Mouse (Mus musculus): Measurements from ENCODE around the gene Gpr182. TPM values are rescaled to one million over a fixed set of nuclear protein-coding genes. Genes with fewer than 3 reads are reported as not detected.

Gene Gpr182
- polyA plus RNA-seq, 1 experiment: not detected

DNA sequence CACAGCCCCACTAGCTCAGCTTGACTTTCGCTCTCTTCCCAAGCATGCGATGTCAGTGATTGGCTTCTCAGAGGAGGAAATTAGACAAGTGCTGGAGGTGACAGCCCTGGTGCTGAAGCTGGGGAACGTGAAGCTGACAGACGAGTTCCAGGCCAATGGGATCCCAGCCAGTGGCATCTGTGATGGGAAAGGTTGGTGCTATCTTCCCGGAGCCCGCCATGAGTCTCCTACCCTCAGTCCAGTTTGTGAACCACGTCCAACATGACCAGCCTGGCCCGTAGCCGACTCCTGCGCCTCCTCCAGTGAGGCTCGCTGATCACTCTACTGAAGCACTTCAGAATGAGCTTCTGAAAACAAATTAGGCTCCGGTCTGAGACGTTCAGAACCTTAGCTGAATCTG lies 41.2 kb downstream of the Gpr182 start:
- no peak for TF ChIP-seq GATA1 (IDR thresholded peaks at IDR 0.05; ENCODE audit: low read length)

- no peak for TF ChIP-seq GATA1 (IDR thresholded peaks at IDR 0.05; ENCODE audit: low read length)
Observed at GRCm38 (mm10) chr10:127708850-127709370, 42.6 kb downstream of the Gpr182 start.

- no peak for TF ChIP-seq GATA1 (IDR thresholded peaks at IDR 0.05; ENCODE audit: low read length)
Observed at GRCm38 (mm10) chr10:127707721-127708120, 43.8 kb downstream of the Gpr182 start.

- TF ChIP-seq GATA1 (IDR thresholded peaks at IDR 0.05; ENCODE audit: low read length): no peak
Observed at GRCm38 (mm10) chr10:127705783-127706182, 45.7 kb downstream of the Gpr182 start.

DNA sequence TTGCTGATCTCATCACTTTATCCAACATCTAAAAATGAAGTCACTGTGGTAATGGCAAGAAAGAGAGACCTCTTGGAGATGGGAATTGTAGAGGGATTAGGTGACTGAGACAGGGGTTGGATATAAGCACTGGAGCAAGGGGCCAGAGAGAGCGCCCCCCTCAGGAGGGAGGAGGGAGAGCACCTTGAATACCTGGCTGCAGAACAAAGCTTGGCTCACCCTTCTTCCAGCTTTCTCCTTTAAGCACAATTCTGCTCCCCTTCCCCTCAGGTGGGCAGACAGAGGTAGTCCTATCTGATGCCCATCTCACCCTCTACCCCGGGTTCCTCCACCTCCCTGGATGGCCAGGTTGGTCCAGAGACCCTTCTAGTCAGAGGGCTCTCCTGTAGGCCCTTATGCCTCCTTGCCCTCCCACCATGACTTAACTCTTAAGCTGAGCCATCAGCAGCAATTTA lies 46.7 kb downstream of the Gpr182 start, which contains the start of gene Myo1a:
TSS of gene Myo1a (plus strand) at position 405 of the 455 bp plus-strand sequence.
- no peak for TF ChIP-seq GATA1 (IDR thresholded peaks at IDR 0.05; ENCODE audit: low read length)

DNA sequence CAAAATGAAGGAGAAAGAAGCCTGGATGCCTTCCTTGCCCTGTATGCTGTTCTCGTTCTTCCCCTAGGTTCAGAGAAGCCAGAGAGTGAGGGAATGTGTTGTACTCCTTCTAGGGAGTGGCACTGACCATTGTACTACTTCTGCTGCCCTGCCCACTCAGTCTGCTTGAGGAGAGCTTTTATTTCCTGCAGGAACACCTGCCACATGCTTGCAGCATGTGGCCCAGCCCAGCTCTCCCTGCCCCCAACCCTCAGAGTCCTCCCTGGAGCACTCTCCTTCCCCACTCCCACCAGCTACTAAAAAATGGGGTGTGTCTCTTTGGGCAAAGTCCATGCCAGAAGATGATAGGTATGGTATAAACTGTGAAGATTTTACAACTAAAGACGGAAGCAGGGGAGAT lies 47.2 kb downstream of the Gpr182 start:
- TF ChIP-seq GATA1 (IDR thresholded peaks at IDR 0.05; ENCODE audit: low read length): no peak

DNA sequence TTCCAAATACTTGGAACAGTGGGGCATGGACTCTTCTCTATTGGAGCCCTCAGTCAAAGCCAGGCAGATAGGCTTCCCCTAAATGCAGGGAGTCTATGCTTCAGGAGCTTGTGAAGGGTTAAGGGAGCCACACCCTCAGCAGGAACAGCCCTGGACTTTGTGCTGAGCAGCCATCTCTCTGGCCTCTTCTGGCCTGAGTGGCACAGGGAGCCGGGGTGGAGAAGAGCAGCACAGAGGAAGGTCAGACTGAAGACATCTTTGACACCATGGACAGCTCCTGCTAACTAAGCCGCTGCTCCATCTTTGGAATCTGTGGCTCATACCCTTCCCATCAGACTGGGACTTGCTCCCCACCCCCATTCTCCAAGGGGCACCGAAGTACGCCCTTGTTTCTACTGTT lies 48.2 kb downstream of the Gpr182 start:
- no peak for TF ChIP-seq GATA1 (IDR thresholded peaks at IDR 0.05; ENCODE audit: low read length)

GRCm38 (mm10) chr10:127698966-127699365 lies 52.6 kb downstream of the Gpr182 start:
- no peak for TF ChIP-seq GATA1 (IDR thresholded peaks at IDR 0.05; ENCODE audit: low read length)

Other genes starting within 250 kb of the Gpr182 start
- gene Ndufa4l2, start 236.8 kb downstream of the Gpr182 start, polyA plus RNA-seq (2012): 530 and 621 TPM in 2 replicates
- gene Shmt2, start 229.3 kb downstream of the Gpr182 start, polyA plus RNA-seq (2012): 613 and 703 TPM in 2 replicates
- 0.25 and 0.33 TPM in 2 replicates for gene Nxph4, start 217.2 kb downstream of the Gpr182 start, polyA plus RNA-seq (2012)
- gene Lrp1, start 130.6 kb downstream of the Gpr182 start, polyA plus RNA-seq (2012): 0.06 and 0.12 TPM in 2 replicates
- 30.3 and 51.0 TPM in 2 replicates for gene Stat6, start 108.7 kb downstream of the Gpr182 start, polyA plus RNA-seq (2012)
- gene Nemp1, start 84.8 kb downstream of the Gpr182 start, polyA plus RNA-seq (2012): 3.8 and 8.0 TPM in 2 replicates
- gene Nab2, start 83.2 kb downstream of the Gpr182 start, polyA plus RNA-seq (2012): 68.1 and 76.8 TPM in 2 replicates
- 0.05 TPM in 1 of 2 replicates, not detected in the other for gene Myo1a, start 46.6 kb downstream of the Gpr182 start, polyA plus RNA-seq (2012)
- gene Tac2, start 27.3 kb downstream of the Gpr182 start, polyA plus RNA-seq (2012): not detected in 2 replicates
- 3.1 and 3.4 TPM in 2 replicates for gene Zbtb39, start 12.2 kb downstream of the Gpr182 start, polyA plus RNA-seq (2012)
- not detected in 2 replicates for gene Rdh1, start 8.0 kb upstream of the Gpr182 start, polyA plus RNA-seq (2012)
- not detected in 2 replicates for gene Rdh16f1, start 8.1 kb upstream of the Gpr182 start, polyA plus RNA-seq (2012)
- not detected in 2 replicates for gene Rdh9, start 24.7 kb upstream of the Gpr182 start, polyA plus RNA-seq (2012)
- not detected in 2 replicates for gene Rdh16, start 49.4 kb upstream of the Gpr182 start, polyA plus RNA-seq (2012)
- gene Rdh19, start 98.2 kb upstream of the Gpr182 start, polyA plus RNA-seq (2012): not detected in 2 replicates
- gene Rdh16f2, start 114.7 kb upstream of the Gpr182 start, polyA plus RNA-seq (2012): not detected in 2 replicates
- not detected in 2 replicates for gene Rdh7, start 137.1 kb upstream of the Gpr182 start, polyA plus RNA-seq (2012)
- not detected in 2 replicates for gene Sdr9c7, start 146.8 kb upstream of the Gpr182 start, polyA plus RNA-seq (2012)